Mouse (Mus musculus): Measurements from ENCODE around the gene Kcnj9. TPM values are rescaled to one million over a fixed set of nuclear protein-coding genes. Genes with fewer than 3 reads are reported as not detected.

Kcnj9 gene
- polyA plus RNA-seq, 1 experiment from 2014 or later: 4.1 TPM

DNA sequence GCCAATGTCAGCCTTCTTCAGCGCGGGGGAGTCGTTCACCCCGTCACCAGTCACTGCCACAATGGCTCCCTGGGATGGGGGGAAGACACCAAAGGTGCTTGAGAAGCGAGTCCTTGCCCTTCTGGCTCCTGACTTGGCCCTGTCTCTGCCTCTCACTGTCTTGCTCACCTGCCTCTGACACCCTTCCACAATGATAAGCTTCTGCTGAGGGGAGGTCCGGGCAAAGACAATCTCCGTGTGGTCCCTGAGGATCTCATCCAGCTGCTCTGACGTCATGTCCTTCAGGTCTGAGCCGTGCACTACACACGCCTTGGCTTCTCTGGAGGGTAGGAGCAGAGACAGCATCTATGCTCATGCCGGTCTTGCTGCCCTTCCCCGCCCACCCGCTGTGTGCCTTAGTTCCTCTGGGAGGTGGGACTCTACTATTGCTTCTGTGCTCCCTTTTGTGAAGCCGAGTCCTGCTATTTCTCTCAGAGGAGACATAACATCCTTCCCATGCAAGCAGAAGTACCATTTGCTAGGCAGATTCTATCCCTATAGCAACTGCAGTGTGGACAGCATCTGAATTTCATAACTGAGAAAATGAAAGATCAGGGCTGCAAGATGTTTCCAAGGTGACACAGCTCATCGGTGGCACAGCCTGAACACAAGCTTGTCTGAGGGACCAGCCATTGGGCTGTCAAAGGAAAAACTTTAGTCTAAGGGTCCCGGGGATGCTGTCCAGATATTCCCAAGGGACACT is 49.2 kb downstream of the Kcnj9 start:
- ATAC-seq (ENCODE audit: low FRiP score, low read depth): 0 out of 2 replicates have a peak, but pooled peaks have one; percentile 42

DNA sequence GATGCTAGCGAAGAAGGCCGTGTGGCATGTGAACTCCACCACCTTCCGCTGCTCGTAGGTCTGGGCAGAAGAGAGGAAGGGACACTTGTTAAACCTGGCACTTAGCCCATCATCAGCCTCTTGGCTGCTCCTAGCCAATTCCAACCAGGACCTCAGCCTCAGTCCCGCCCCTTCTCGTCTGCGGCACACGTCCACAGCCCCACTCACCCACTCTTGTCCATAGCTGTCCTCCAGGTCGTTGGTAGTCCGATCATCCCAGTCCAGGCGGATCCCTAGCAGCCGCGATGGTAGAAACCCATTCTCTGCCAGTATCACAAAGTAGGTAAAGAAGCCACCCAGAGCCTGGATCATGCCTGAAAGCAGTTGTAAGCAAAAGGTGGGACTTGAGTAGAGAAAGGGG is 50.8 kb downstream of the Kcnj9 start:
- Histone ChIP-seq H3K36me3 (no peaks in the 10 kb centered on the region), H3K27me3 (no peaks in the 10 kb centered on the region), H3K4me1 (replicated peaks) (no peaks in the 10 kb centered on the region; the same call in 1 of the 2 replicates), H3K9ac (no peak overlapping the region), H3K4me2 (no peak overlapping the region), H3K27ac (replicated peaks) (no peak overlapping the region), H3K4me3 (no peak overlapping the region), H3K9me3 (no peaks in the 10 kb centered on the region)
- WGBS: 90% methylated on average over 13 of the region's 13 CpGs
- no peak for ATAC-seq (ENCODE audit: low FRiP score, low read depth)

More for the DNA sequence above, 49.2 kb downstream of the Kcnj9 start:
- no peak overlapping the region for H3K4me2 ChIP-seq
- H3K27me3 ChIP-seq: no peaks in the 10 kb centered on the region
- no peaks in the 10 kb centered on the region; the same call in 1 of the 2 replicates for H3K4me1 ChIP-seq (replicated peaks)
- WGBS: 74% methylated on average over 16 of the region's 16 CpGs
- H3K9ac ChIP-seq: no peak overlapping the region
- peak overlapping the region; percentile 11; the same call in 1 of the 2 replicates for H3K27ac ChIP-seq (replicated peaks)
- no peaks in the 10 kb centered on the region for H3K36me3 ChIP-seq
- no peaks in the 10 kb centered on the region for H3K9me3 ChIP-seq
- H3K4me3 ChIP-seq: no peak overlapping the region

DNA sequence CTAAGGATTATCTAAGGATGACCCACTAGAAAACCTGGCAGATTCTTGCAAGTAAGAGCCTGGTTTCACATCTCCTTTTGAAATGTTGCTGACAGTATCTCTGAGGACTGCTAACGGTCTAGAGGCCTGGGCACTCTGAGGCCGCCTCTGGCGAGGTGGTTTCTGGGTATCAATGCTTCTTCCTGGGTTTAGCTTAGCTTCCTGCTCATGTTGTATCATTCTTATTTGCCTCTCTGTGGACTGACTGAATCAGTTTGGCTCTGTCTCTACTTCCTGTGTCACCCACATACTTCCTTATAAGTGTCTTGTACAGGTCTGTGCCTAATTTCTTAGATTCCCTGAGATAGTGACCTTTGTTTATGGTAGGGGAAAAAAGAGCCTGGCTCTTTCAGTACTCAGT is 51.9 kb downstream of the Kcnj9 start:
- no peak for ATAC-seq (ENCODE audit: low FRiP score, low read depth)
- 88% methylated on average over 3 of the region's 3 CpGs for WGBS
- Histone ChIP-seq H3K4me1 (replicated peaks) (no peaks in the 10 kb centered on the region; the same call in 1 of the 2 replicates), H3K4me3 (no peak overlapping the region), H3K36me3 (no peaks in the 10 kb centered on the region), H3K27me3 (no peaks in the 10 kb centered on the region), H3K27ac (replicated peaks) (no peak overlapping the region), H3K4me2 (no peak overlapping the region), H3K9ac (no peak overlapping the region), H3K9me3 (no peaks in the 10 kb centered on the region)

DNA sequence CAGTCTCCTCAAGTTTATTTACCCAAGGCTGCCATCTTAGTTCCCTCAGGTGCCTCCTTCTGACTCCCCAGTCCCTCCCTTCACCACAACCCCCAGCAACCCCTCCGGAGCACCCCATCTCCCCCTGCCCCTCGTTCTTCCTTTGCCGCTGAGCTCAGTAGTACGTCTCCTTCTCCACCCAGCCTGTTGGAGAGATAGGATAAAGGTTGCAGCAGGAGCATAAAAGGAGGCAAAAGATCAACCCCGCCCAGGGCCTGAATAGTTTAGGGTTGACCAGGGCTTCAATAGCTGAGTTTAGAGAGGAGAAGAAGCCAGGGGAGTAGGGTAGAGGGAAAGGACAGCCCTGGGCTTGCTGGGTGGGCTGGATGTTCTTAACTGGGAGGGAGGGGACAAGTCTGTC is 54.6 kb downstream of the Kcnj9 start:
- H3K9ac ChIP-seq: no peak overlapping the region
- no peak overlapping the region for H3K27ac ChIP-seq (replicated peaks)
- H3K4me1 ChIP-seq (replicated peaks): peaks cover 8% of the 10 kb centered on the region; the same call in 1 of the 2 replicates
- no peak overlapping the region for H3K4me2 ChIP-seq
- no peaks in the 10 kb centered on the region for H3K9me3 ChIP-seq
- no peaks in the 10 kb centered on the region for H3K36me3 ChIP-seq
- no peaks in the 10 kb centered on the region for H3K27me3 ChIP-seq
- WGBS: 71% methylated on average over 5 of the region's 5 CpGs
- ATAC-seq (ENCODE audit: low FRiP score, low read depth): no peak
- H3K4me3 ChIP-seq: no peak overlapping the region

DNA sequence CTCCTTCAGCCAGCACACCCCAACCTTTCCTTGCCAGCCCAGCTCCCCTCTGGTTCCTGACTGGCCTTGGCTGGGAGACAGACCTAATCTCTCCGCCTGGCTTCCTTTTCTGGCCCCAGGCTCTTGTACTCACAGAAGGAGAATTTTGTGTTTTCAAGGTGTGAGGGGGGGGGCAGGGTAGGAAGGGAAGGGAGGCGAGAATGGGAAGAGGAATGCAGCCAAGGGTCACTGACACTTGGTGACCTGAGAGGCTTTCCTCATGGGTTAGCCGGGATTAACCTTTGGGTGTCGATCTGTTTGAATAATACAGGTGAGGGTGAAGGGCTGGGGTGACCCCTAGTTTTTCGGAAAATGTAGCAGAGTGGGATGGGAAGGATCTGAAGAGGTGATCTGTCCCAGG is 55.0 kb downstream of the Kcnj9 start:
- Histone ChIP-seq H3K4me1 (replicated peaks) (peaks cover 8% of the 10 kb centered on the region; the same call in 1 of the 2 replicates), H3K4me3 (no peak overlapping the region), H3K9ac (no peak overlapping the region), H3K27me3 (no peaks in the 10 kb centered on the region), H3K36me3 (no peaks in the 10 kb centered on the region), H3K9me3 (no peaks in the 10 kb centered on the region), H3K27ac (replicated peaks) (no peak overlapping the region), H3K4me2 (no peak overlapping the region)
- ATAC-seq (ENCODE audit: low FRiP score, low read depth): no peak
- WGBS: 59% methylated on average over 5 of the region's 5 CpGs

DNA sequence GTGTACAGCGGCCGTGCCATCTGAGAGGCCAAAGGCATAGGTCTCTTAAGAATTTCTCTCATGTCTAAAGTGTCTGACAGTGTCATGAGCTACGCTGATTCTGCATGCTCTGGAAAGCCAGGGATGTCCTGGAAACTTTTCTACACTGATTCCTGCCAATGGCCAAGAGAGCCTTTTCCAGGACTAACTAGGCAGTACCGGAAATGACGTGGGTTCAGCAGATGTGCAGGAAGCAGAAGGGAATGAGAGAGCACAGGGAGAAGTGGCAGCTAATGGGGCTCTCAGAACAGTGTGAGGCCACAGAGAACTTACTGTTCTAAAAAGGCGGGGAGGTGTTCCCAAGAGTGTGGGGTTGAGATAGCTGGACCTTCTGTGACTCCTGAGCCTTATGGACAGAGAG is 55.7 kb downstream of the Kcnj9 start:
- no peak overlapping the region for H3K4me3 ChIP-seq
- WGBS: 91% methylated on average over 6 of the region's 6 CpGs
- ATAC-seq (ENCODE audit: low FRiP score, low read depth): no peak
- no peaks in the 10 kb centered on the region for H3K9me3 ChIP-seq
- no peak overlapping the region for H3K9ac ChIP-seq
- H3K4me1 ChIP-seq (replicated peaks): peaks cover 8% of the 10 kb centered on the region; the same call in 1 of the 2 replicates
- H3K27ac ChIP-seq (replicated peaks): no peak overlapping the region
- no peaks in the 10 kb centered on the region for H3K27me3 ChIP-seq
- no peaks in the 10 kb centered on the region for H3K36me3 ChIP-seq
- no peak overlapping the region for H3K4me2 ChIP-seq

DNA sequence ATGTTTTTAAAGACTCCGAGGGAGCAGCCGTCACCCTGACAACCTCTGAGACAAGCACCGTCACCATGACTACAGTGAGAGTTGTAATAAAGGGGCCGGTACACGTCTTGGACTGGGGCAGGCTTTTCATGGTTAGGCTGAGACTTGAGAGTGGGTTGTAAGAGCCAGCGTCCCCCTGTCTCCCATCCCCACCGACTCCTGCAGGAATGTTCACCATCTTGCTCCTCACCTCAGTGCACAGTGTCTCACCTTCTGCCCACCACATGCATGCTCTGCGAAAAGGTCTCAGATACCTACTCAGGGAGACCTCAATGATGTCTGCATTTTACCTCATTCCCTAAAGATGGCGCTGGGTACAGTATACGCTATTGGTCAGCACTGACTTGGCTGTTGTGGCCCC is 57.4 kb downstream of the Kcnj9 start:
- H3K9me3 ChIP-seq: no peaks in the 10 kb centered on the region
- H3K27ac ChIP-seq (replicated peaks): no peak overlapping the region; the same call in 1 of the 2 replicates
- WGBS: 34% methylated on average over 10 of the region's 10 CpGs
- no peaks in the 10 kb centered on the region for H3K27me3 ChIP-seq
- H3K9ac ChIP-seq: no peak overlapping the region
- peak; percentile 86 for ATAC-seq (ENCODE audit: low FRiP score, low read depth)
- no peak overlapping the region for H3K4me3 ChIP-seq
- no peaks in the 10 kb centered on the region for H3K36me3 ChIP-seq
- no peak overlapping the region for H3K4me2 ChIP-seq
- H3K4me1 ChIP-seq (replicated peaks): peaks cover 8% of the 10 kb centered on the region; the same call in 1 of the 2 replicates

DNA sequence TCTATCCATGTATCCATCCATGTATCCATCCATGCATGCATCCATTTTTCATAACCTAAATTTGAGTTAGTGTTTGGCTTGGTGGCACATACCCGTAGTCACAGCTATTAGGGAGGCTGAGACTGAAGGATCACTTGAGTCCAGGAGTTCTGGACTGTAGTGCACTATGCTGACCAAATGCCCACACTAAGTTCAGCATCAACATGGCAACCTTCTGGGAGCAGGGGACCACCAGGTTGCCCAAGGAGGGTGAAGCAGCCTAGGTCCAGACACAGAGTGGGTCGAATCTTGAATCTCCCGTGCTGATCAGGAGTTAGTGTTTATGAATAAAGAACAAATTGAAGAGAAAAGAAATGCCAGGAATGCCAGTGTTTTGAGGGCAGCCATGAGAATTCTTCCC is 57.9 kb downstream of the Kcnj9 start:
- Histone ChIP-seq H3K9ac (no peak overlapping the region), H3K27me3 (no peaks in the 10 kb centered on the region), H3K9me3 (no peaks in the 10 kb centered on the region), H3K4me2 (no peak overlapping the region), H3K4me1 (replicated peaks) (peaks cover 8% of the 10 kb centered on the region; the same call in 1 of the 2 replicates), H3K36me3 (no peaks in the 10 kb centered on the region), H3K4me3 (no peak overlapping the region), H3K27ac (replicated peaks) (peak overlapping the region; percentile 53; the same call in 1 of the 2 replicates)
- WGBS: 66% methylated on average over 3 of the region's 3 CpGs
- peak; percentile 29; the same call in 1 of the 2 replicates for ATAC-seq (ENCODE audit: low FRiP score, low read depth)

Other genes starting within 250 kb of the Kcnj9 start
- gene Copa, start 246.8 kb downstream of the Kcnj9 start, polyA plus RNA-seq (2015; fragmentation: Nextera tagmentation; extraction: Ambion mirVana): 183 and 190 TPM in 2 replicates
- gene Ncstn, start 246.5 kb downstream of the Kcnj9 start, polyA plus RNA-seq (2015; fragmentation: Nextera tagmentation; extraction: Ambion mirVana): 109 and 114 TPM in 2 replicates
- gene Pex19, start 202.6 kb downstream of the Kcnj9 start, polyA plus RNA-seq (2015; fragmentation: Nextera tagmentation; extraction: Ambion mirVana): 163 TPM in 2 replicates
- gene Dcaf8, start 181.2 kb downstream of the Kcnj9 start, polyA plus RNA-seq (2015; fragmentation: Nextera tagmentation; extraction: Ambion mirVana): 84.6 and 85.8 TPM in 2 replicates
- 454 and 489 TPM in 2 replicates for gene Pea15a, start 122.5 kb downstream of the Kcnj9 start, polyA plus RNA-seq (2015; fragmentation: Nextera tagmentation; extraction: Ambion mirVana)
- 1.4 and 2.2 TPM in 2 replicates for gene Casq1, start 109.5 kb downstream of the Kcnj9 start, polyA plus RNA-seq (2015; fragmentation: Nextera tagmentation; extraction: Ambion mirVana)
- 0.05 and 0.06 TPM in 2 replicates for gene Atp1a4, start 70.9 kb downstream of the Kcnj9 start, polyA plus RNA-seq (2015; fragmentation: Nextera tagmentation; extraction: Ambion mirVana)
- gene Igsf8, start 67.7 kb downstream of the Kcnj9 start, polyA plus RNA-seq (2015; fragmentation: Nextera tagmentation; extraction: Ambion mirVana): 75.3 and 79.0 TPM in 2 replicates
- 74.3 and 75.8 TPM in 2 replicates for gene Atp1a2, start 31.3 kb downstream of the Kcnj9 start, polyA plus RNA-seq (2015; fragmentation: Nextera tagmentation; extraction: Ambion mirVana)
- 2.9 and 3.0 TPM in 2 replicates for gene Kcnj10, start 11.9 kb upstream of the Kcnj9 start, polyA plus RNA-seq (2015; fragmentation: Nextera tagmentation; extraction: Ambion mirVana)
- gene Pigm, start 47.2 kb upstream of the Kcnj9 start, polyA plus RNA-seq (2015; fragmentation: Nextera tagmentation; extraction: Ambion mirVana): 3.8 and 3.9 TPM in 2 replicates
- gene Slamf9, start 146.0 kb upstream of the Kcnj9 start, polyA plus RNA-seq (2015; fragmentation: Nextera tagmentation; extraction: Ambion mirVana): 0.12 and 0.18 TPM in 2 replicates
- 45.7 and 49.3 TPM in 2 replicates for gene Igsf9, start 152.5 kb upstream of the Kcnj9 start, polyA plus RNA-seq (2015; fragmentation: Nextera tagmentation; extraction: Ambion mirVana)
- 77.7 and 83.7 TPM in 2 replicates for gene Tagln2, start 170.7 kb upstream of the Kcnj9 start, polyA plus RNA-seq (2015; fragmentation: Nextera tagmentation; extraction: Ambion mirVana)
- 2.8 and 4.6 TPM in 2 replicates for gene Cfap45, start 191.5 kb upstream of the Kcnj9 start, polyA plus RNA-seq (2015; fragmentation: Nextera tagmentation; extraction: Ambion mirVana)
- gene Vsig8, start 226.6 kb upstream of the Kcnj9 start, polyA plus RNA-seq (2015; fragmentation: Nextera tagmentation; extraction: Ambion mirVana): 0.71 and 1.1 TPM in 2 replicates